Mouse (Mus musculus) ES-E14 (cell line): ENCODE measurements around the gene Zfp273.

Experiments used
- CHD2 ChIP-seq: IDR thresholded peaks from 2 replicates; pipeline ENCODE4 v1.6.1; 2014; ENCODE audit warnings: mild to moderate bottlenecking, low read depth, low read length, inconsistent platforms
- MAFK ChIP-seq: IDR thresholded peaks from 2 replicates; pipeline ENCODE4 v1.6.1; 2014; ENCODE audit warnings: mild to moderate bottlenecking, low read depth, low read length, inconsistent platforms; ENCODE audit not compliant: insufficient read depth

DNA sequence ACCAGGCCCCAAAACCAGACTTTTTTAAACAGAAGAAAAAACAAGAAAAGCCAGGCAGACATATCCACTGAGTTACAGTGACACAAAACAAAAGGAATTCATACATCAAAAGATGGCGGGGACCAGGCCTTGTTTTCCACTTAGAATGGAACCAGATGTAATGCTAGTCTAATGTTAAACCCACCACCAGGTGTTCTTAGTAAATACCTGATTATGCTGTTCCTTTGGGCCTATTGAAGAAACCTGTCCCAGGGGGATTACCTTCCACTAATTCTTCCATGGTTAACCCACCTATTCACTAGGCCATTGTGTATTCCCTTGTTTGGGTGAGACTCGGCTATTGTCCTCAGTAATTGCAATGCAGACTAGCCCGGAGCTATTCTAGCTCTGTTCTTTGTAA is 14.9 kb upstream of the Zfp273 start:
- TF ChIP-seq MAFK, result no peak
- TF ChIP-seq CHD2, result no peak
